Mouse (Mus musculus) megakaryocyte, adult 5-6 weeks (primary cell): ENCODE data around the gene Tmem208. TPM values are rescaled to one million over a fixed set of nuclear protein-coding genes. Genes with fewer than 3 reads are reported as not detected.

Experiments used
- total RNA-seq, 2 experiments: library from RNA; stranded (forward) in 1 of 2; stranded (reverse) in 1 of 2; fragments of 153-499, 151-499 nt in 1 of 2; fragments of 221-1000, 200-1000 nt in 1 of 2; gene quantifications; 2 replicates each; pipeline versions ENCODE4 v1.2.3 to v1.2.4; 2015 to 2017

Tmem208 gene
- total RNA-seq, 2 experiments from 2014 or later = 40.9 to 65.7 TPM

Other genes with a start within 250 kb of the Tmem208 start
- gene Ces3b, start 242.6 kb upstream of the Tmem208 start, total RNA-seq (2015) = not detected in 2 replicates
- not detected in 2 replicates for gene Ces3b, start 242.6 kb upstream of the Tmem208 start, total RNA-seq (2017)
- gene Ces4a, start 194.6 kb upstream of the Tmem208 start, total RNA-seq (2015) = not detected in 2 replicates
- gene Ces4a, start 194.6 kb upstream of the Tmem208 start, total RNA-seq (2017) = not detected in 2 replicates
- 178 and 200 TPM in 2 replicates for gene Cbfb, start 155.7 kb upstream of the Tmem208 start, total RNA-seq (2015)
- 204 and 207 TPM in 2 replicates for gene Cbfb, start 155.7 kb upstream of the Tmem208 start, total RNA-seq (2017)
- 26.7 and 27.4 TPM in 2 replicates for gene D230025D16Rik, start 101.2 kb upstream of the Tmem208 start, total RNA-seq (2015)
- gene D230025D16Rik, start 101.2 kb upstream of the Tmem208 start, total RNA-seq (2017) = 22.5 and 27.8 TPM in 2 replicates
- 0.31 TPM in 1 of 2 replicates, not detected in the other for gene B3gnt9, start 71.2 kb upstream of the Tmem208 start, total RNA-seq (2015)
- 0.15 TPM in 1 of 2 replicates, not detected in the other for gene B3gnt9, start 71.2 kb upstream of the Tmem208 start, total RNA-seq (2017)
- 10.6 and 11.1 TPM in 2 replicates for gene Tradd, start 61.7 kb upstream of the Tmem208 start, total RNA-seq (2015)
- 13.3 and 13.5 TPM in 2 replicates for gene Tradd, start 61.7 kb upstream of the Tmem208 start, total RNA-seq (2017)
- gene Fbxl8, start 61.7 kb upstream of the Tmem208 start, total RNA-seq (2015) = 4.1 and 6.3 TPM in 2 replicates
- gene Fbxl8, start 61.7 kb upstream of the Tmem208 start, total RNA-seq (2017) = 3.3 and 3.6 TPM in 2 replicates
- gene Hsf4, start 56.6 kb upstream of the Tmem208 start, total RNA-seq (2015) = 0.22 TPM in 1 of 2 replicates, not detected in the other
- not detected in 2 replicates for gene Hsf4, start 56.6 kb upstream of the Tmem208 start, total RNA-seq (2017)
- not detected in 2 replicates for gene Nol3, start 50.2 kb upstream of the Tmem208 start, total RNA-seq (2015)
- gene Nol3, start 50.2 kb upstream of the Tmem208 start, total RNA-seq (2017) = 0.07 TPM in 1 of 2 replicates, not detected in the other
- gene 4931428F04Rik, start 36.5 kb upstream of the Tmem208 start, total RNA-seq (2015) = 0.14 and 1.1 TPM in 2 replicates
- gene 4931428F04Rik, start 36.5 kb upstream of the Tmem208 start, total RNA-seq (2017) = 0.18 and 0.94 TPM in 2 replicates
- 0.09 and 0.25 TPM in 2 replicates for gene Exoc3l, start 30.3 kb upstream of the Tmem208 start, total RNA-seq (2015)
- 0.26 TPM in 1 of 2 replicates, not detected in the other for gene Exoc3l, start 30.3 kb upstream of the Tmem208 start, total RNA-seq (2017)
- 75.8 and 76.8 TPM in 2 replicates for gene E2f4, start 28.7 kb upstream of the Tmem208 start, total RNA-seq (2015)
- 26.9 and 33.7 TPM in 2 replicates for gene E2f4, start 28.7 kb upstream of the Tmem208 start, total RNA-seq (2017)
- 0.46 and 0.58 TPM in 2 replicates for gene Elmo3, start 20.8 kb upstream of the Tmem208 start, total RNA-seq (2015)
- gene Elmo3, start 20.8 kb upstream of the Tmem208 start, total RNA-seq (2017) = 0.20 and 0.51 TPM in 2 replicates
- 0.89 and 1.8 TPM in 2 replicates for gene Lrrc29, start 76 bp upstream of the Tmem208 start, total RNA-seq (2015)
- 1.7 and 3.1 TPM in 2 replicates for gene Lrrc29, start 76 bp upstream of the Tmem208 start, total RNA-seq (2017)
- 10.9 and 12.6 TPM in 2 replicates for gene Fhod1, start 21.6 kb downstream of the Tmem208 start, total RNA-seq (2015)
- gene Fhod1, start 21.6 kb downstream of the Tmem208 start, total RNA-seq (2017) = 5.1 and 7.2 TPM in 2 replicates
- 0.56 and 0.87 TPM in 2 replicates for gene Slc9a5, start 22.5 kb downstream of the Tmem208 start, total RNA-seq (2015)
- 0.73 and 0.77 TPM in 2 replicates for gene Slc9a5, start 22.5 kb downstream of the Tmem208 start, total RNA-seq (2017)
- 0.22 TPM in 1 of 2 replicates, not detected in the other for gene Plekhg4, start 46.9 kb downstream of the Tmem208 start, total RNA-seq (2015)
- gene Plekhg4, start 46.9 kb downstream of the Tmem208 start, total RNA-seq (2017) = 0.11 and 0.16 TPM in 2 replicates
- gene Kctd19, start 87.1 kb downstream of the Tmem208 start, total RNA-seq (2015) = not detected in 2 replicates
- gene Kctd19, start 87.1 kb downstream of the Tmem208 start, total RNA-seq (2017) = not detected in 2 replicates
- 0.07 TPM in 1 of 2 replicates, not detected in the other for gene Lrrc36, start 87.2 kb downstream of the Tmem208 start, total RNA-seq (2015)
- not detected in 2 replicates for gene Lrrc36, start 87.2 kb downstream of the Tmem208 start, total RNA-seq (2017)
- 2.5 and 2.9 TPM in 2 replicates for gene Tppp3, start 145.2 kb downstream of the Tmem208 start, total RNA-seq (2015)
- 6.5 and 13.4 TPM in 2 replicates for gene Tppp3, start 145.2 kb downstream of the Tmem208 start, total RNA-seq (2017)
- 0.52 and 1.2 TPM in 2 replicates for gene Zdhhc1, start 170.5 kb downstream of the Tmem208 start, total RNA-seq (2015)
- gene Zdhhc1, start 170.5 kb downstream of the Tmem208 start, total RNA-seq (2017) = 0.20 and 0.92 TPM in 2 replicates
- not detected in 2 replicates for gene Hsd11b2, start 192.4 kb downstream of the Tmem208 start, total RNA-seq (2015)
- not detected in 2 replicates for gene Hsd11b2, start 192.4 kb downstream of the Tmem208 start, total RNA-seq (2017)
- gene Atp6v0d1, start 239.7 kb downstream of the Tmem208 start, total RNA-seq (2015) = 222 and 239 TPM in 2 replicates
- 86.2 and 101 TPM in 2 replicates for gene Atp6v0d1, start 239.7 kb downstream of the Tmem208 start, total RNA-seq (2017)